Mouse (Mus musculus) cerebellum, adult 2 months (tissue): ENCODE data around the gene Pcnp. TPM values are rescaled to one million over a fixed set of nuclear protein-coding genes. Genes with fewer than 3 reads are reported as not detected.
"Not testable (repeated sequence)": the region's sequence is repeated elsewhere in the genome, so short reads cannot be mapped to it uniquely, and the experiment has no call there.

Source experiments
- DNase-seq, 2 experiments: peaks; one replicate each; pipeline ENCODE4 v3.0.0; 2021
- H3K27ac ChIP-seq: fragments of 200-500 bp; 2 replicates; pipeline ENCODE4 v1.5.1; 2012; ENCODE audit warnings: low read length, control low read depth, inconsistent platforms; ENCODE audit not compliant: insufficient read depth
- H3K27me3 ChIP-seq: fragments of 200-500 bp; 2 replicates; pipeline ENCODE4 v1.6.1; 2012; ENCODE audit warnings: inconsistent platforms, mild to moderate bottlenecking, low read length, moderate library complexity; ENCODE audit not compliant: control insufficient read depth, insufficient read depth
- H3K4me1 ChIP-seq: fragments of 200-500 bp; 2 replicates; pipeline ENCODE4 v1.6.1; 2011; ENCODE audit warnings: low read length; ENCODE audit not compliant: control insufficient read depth, insufficient read depth
- H3K4me3 ChIP-seq: fragments of 200-500 bp; replicated peaks from 2 replicates; pipeline ENCODE3; 2011; ENCODE audit warnings: mild to moderate bottlenecking, low read depth, low read length, control low read depth; ENCODE audit not compliant: insufficient read depth
- CTCF ChIP-seq: fragments of 200-500 bp; IDR thresholded peaks from 2 replicates; pipeline ENCODE4 v1.5.1; 2011; ENCODE audit warnings: low read depth, mild to moderate bottlenecking, control low read depth, low read length, moderate library complexity, borderline replicate concordance; ENCODE audit not compliant: insufficient read depth
- POLR2A ChIP-seq: fragments of 200-500 bp; IDR thresholded peaks from 2 replicates; pipeline ENCODE4 v1.6.1; 2011; ENCODE audit warnings: low read length, control low read depth, borderline replicate concordance; ENCODE audit not compliant: insufficient read depth
- WGBS: fragments of 180-500 bp; shearing (Covaris S2); methylation state at CpG from one replicate; pipeline ENCODE4 v1.1.7; 2018; 5-methylcytosine and 5-hydroxymethylcytosine counted together
- polyA plus RNA-seq: library from polyadenylated mRNA; depleted of rRNA; stranded (reverse); fragments of >200 nt; gene quantifications from 2 replicates; pipeline ENCODE4 v1.2.3, GENCODE M21; 2012

Pcnp gene
- polyA plus RNA-seq, 1 experiment = 134 TPM

GRCm38 (mm10) chr16:56056944-56057590 is 27.5 kb upstream of the Pcnp start:
- Histone ChIP-seq H3K4me3 (no peak overlapping the region), H3K27me3 (no peaks in the 10 kb centered on the region), H3K27ac (no peak overlapping the region), H3K4me1 (no peaks in the 10 kb centered on the region)
- WGBS = 20% methylated on average over 7 of the region's 7 CpGs
- TF ChIP-seq CTCF (no peak), POLR2A (no peak)
- DNase-seq = no peak

- Histone ChIP-seq H3K4me3 (no peak overlapping the region), H3K27me3 (no peaks in the 10 kb centered on the region), H3K27ac (no peak overlapping the region), H3K4me1 (no peaks in the 10 kb centered on the region)
- no peak for DNase-seq
- TF ChIP-seq CTCF (no peak), POLR2A (no peak)
- WGBS = 81% methylated on average over 3 of the region's 3 CpGs
These were observed 26.4 kb upstream of the Pcnp start for GRCm38 (mm10) chr16:56055911-56056310.

GRCm38 (mm10) chr16:56048038-56048437 is 18.5 kb upstream of the Pcnp start, which contains the start of gene Senp7:
TSS of gene Senp7 (plus strand) at chr16:56048338.
- H3K4me3 ChIP-seq = not testable (repeated sequence)

GRCm38 (mm10) chr16:56038090-56038489 is 8.6 kb upstream of the Pcnp start:
- Histone ChIP-seq H3K4me1 (peaks cover 3% of the 10 kb centered on the region), H3K27ac (peak overlapping the region; percentile 94), H3K4me3 (peak overlapping the region; percentile 91), H3K27me3 (no peaks in the 10 kb centered on the region)
- no peak for DNase-seq
- no peak for TF ChIP-seq CTCF
- TF ChIP-seq POLR2A = no peak
- WGBS = 28% methylated on average over 8 of the region's 8 CpGs

More at GRCm38 (mm10) chr16:56048038-56048437, 18.5 kb upstream of the Pcnp start, which contains the start of gene Senp7:
- not testable (repeated sequence) for H3K27ac ChIP-seq, H3K4me1 ChIP-seq, DNase-seq, H3K27me3 ChIP-seq
- no CpG with 5 or more reads among the region's 4 CpGs for WGBS

GRCm38 (mm10) chr16:56037138-56038010 is 7.8 kb upstream of the Pcnp start, which contains the start of gene Trmt10c:
TSS of gene Trmt10c (minus strand) at chr16:56037819.
- DNase-seq = peak; percentile 93 to 94
- WGBS = under 1% methylated on average over 63 of the region's 63 CpGs
- TF ChIP-seq CTCF (no peak), POLR2A (peak; percentile 88)
- Histone ChIP-seq H3K27me3 (no peaks in the 10 kb centered on the region), H3K27ac (peak within 1 kb of the TSS; percentile 94), H3K4me3 (peak within 1 kb of the TSS; percentile 91), H3K4me1 (peaks cover 3% of the 10 kb centered on the region)

GRCm38 (mm10) chr16:56036501-56036900 is 7.0 kb upstream of the Pcnp start:
- WGBS = 49% methylated on average over 6 of the region's 6 CpGs
- TF ChIP-seq CTCF (no peak), POLR2A (no peak)

GRCm38 (mm10) chr16:56034566-56034965 is 5.0 kb upstream of the Pcnp start:
- peaks cover 3% of the 10 kb centered on the region for H3K4me1 ChIP-seq
- no peaks in the 10 kb centered on the region for H3K27me3 ChIP-seq
- no peak overlapping the region for H3K4me3 ChIP-seq
- no peak for DNase-seq
- no peak for TF ChIP-seq POLR2A
- no peak for TF ChIP-seq CTCF
- no peak overlapping the region for H3K27ac ChIP-seq
- WGBS = 93% methylated on average over 6 of the region's 6 CpGs

More at GRCm38 (mm10) chr16:56036501-56036900, 7.0 kb upstream of the Pcnp start:
- Histone ChIP-seq H3K27ac (no peak overlapping the region), H3K27me3 (no peaks in the 10 kb centered on the region), H3K4me1 (peaks cover 3% of the 10 kb centered on the region), H3K4me3 (peak overlapping the region; percentile 30)
- no peak for DNase-seq

GRCm38 (mm10) chr16:56028722-56029551 is 602 bp downstream of the Pcnp start:
- TF ChIP-seq CTCF (no peak), POLR2A (no peak)
- Histone ChIP-seq H3K4me3 (peak overlapping the region; percentile 98), H3K27me3 (no peaks in the 10 kb centered on the region), H3K4me1 (no peaks in the 10 kb centered on the region; the same call in 1 of the 2 replicates), H3K27ac (peak overlapping the region; percentile 30)
- under 1% methylated on average over 62 of the region's 62 CpGs for WGBS
- DNase-seq = peak in 1 of 2 experiments; percentile 75
